Mouse (Mus musculus) spleen, adult 2 months (tissue): Measurements from ENCODE around the gene Gm20388. TPM values are rescaled to one million over a fixed set of nuclear protein-coding genes. Genes with fewer than 3 reads are reported as not detected.

Source experiments
- DNase-seq, 2 experiments: peaks; one replicate each; pipeline versions ENCODE4 v3.0.0 to v3.0.0-alpha.2; 2012 to 2021; ENCODE audit warnings: low spot score in 2 of 2, low read depth in 1 of 2
- H3K27ac ChIP-seq: fragments of 200-500 bp; 2 replicates; pipeline ENCODE4 v1.5.1; 2012; ENCODE audit warnings: low read length, inconsistent platforms; ENCODE audit not compliant: insufficient read depth
- H3K27me3 ChIP-seq: fragments of 200-500 bp; 2 replicates; pipeline ENCODE4 v1.6.1; 2012; ENCODE audit warnings: mild to moderate bottlenecking, moderate library complexity, low read length, inconsistent platforms; ENCODE audit not compliant: control insufficient read depth, insufficient read depth
- H3K36me3 ChIP-seq: fragments of 200-500 bp; 2 replicates; pipeline ENCODE4 v1.6.1; 2012; ENCODE audit warnings: mild to moderate bottlenecking, low read length, inconsistent platforms; ENCODE audit not compliant: control insufficient read depth, insufficient read depth
- H3K4me1 ChIP-seq: fragments of 200-500 bp; 2 replicates; pipeline ENCODE4 v1.6.1; 2011; ENCODE audit warnings: inconsistent platforms; ENCODE audit not compliant: control insufficient read depth, insufficient read depth, insufficient read length
- H3K4me3 ChIP-seq: fragments of 200-500 bp; 2 replicates; pipeline ENCODE4 v1.5.1; 2011; ENCODE audit warnings: mild to moderate bottlenecking, inconsistent platforms; ENCODE audit not compliant: insufficient read depth, insufficient read length; ENCODE audit errors: extremely low read depth
- CTCF ChIP-seq: fragments of 200-500 bp; IDR thresholded peaks from 2 replicates; pipeline ENCODE4 v1.5.1; 2011; ENCODE audit warnings: mild to moderate bottlenecking, inconsistent platforms; ENCODE audit not compliant: insufficient read depth, insufficient read length, insufficient replicate concordance; ENCODE audit errors: extremely low read depth
- POLR2A ChIP-seq: fragments of 200-500 bp; IDR thresholded peaks from 2 replicates; pipeline ENCODE4 v1.6.1; 2011; ENCODE audit warnings: low read depth, low read length, inconsistent platforms
- WGBS: fragments of 180-500 bp; shearing (Covaris S2); methylation state at CpG from one replicate; pipeline ENCODE4 v1.1.7; 2018; 5-methylcytosine and 5-hydroxymethylcytosine counted together
- polyA plus RNA-seq: library from polyadenylated mRNA; depleted of rRNA; stranded (reverse); fragments of >200 nt; gene quantifications from 2 replicates; pipeline ENCODE4 v1.2.3, GENCODE M21; 2012

The Gm20388 gene
- polyA plus RNA-seq, 1 experiment, result 26.1 TPM

GRCm38 (mm10) chr8:121419551-121419950, 1508.9 kb downstream of the Gm20388 start:
- H3K4me1 ChIP-seq, result no peaks in the 10 kb centered on the region
- no peak for DNase-seq
- WGBS, result 73% methylated on average over 2 of the region's 2 CpGs
- no peak for TF ChIP-seq CTCF
- no peak for TF ChIP-seq POLR2A
- no peak overlapping the region for H3K27ac ChIP-seq
- no peaks in the 10 kb centered on the region for H3K27me3 ChIP-seq
- no peak overlapping the region for H3K4me3 ChIP-seq
- no peaks in the 10 kb centered on the region for H3K36me3 ChIP-seq

DNA sequence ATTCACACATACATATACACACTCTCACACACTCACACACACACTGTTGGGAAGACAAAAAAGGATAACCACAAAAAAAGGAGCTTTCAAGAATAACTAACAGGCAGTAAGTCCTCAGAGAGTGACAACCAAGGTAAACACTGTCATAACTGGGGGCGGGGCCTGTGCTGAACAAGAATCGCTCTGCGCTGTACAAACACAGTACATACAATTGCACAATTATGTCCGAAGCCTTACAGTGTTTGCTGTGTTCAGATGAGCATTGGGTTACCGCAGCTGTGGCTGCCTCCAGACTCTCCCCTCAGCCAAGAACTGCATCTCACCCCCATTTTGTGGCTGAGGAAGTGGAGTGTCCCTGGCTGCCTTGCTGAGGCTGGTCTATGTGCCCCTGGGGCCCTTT, 1510.4 kb downstream of the Gm20388 start:
- Histone ChIP-seq H3K4me1 (no peaks in the 10 kb centered on the region), H3K4me3 (no peak overlapping the region), H3K36me3 (no peaks in the 10 kb centered on the region), H3K27me3 (no peaks in the 10 kb centered on the region), H3K27ac (no peak overlapping the region)
- 86% methylated on average over 5 of the region's 5 CpGs for WGBS
- TF ChIP-seq CTCF, result no peak
- TF ChIP-seq POLR2A, result no peak
- DNase-seq, result no peak

DNA sequence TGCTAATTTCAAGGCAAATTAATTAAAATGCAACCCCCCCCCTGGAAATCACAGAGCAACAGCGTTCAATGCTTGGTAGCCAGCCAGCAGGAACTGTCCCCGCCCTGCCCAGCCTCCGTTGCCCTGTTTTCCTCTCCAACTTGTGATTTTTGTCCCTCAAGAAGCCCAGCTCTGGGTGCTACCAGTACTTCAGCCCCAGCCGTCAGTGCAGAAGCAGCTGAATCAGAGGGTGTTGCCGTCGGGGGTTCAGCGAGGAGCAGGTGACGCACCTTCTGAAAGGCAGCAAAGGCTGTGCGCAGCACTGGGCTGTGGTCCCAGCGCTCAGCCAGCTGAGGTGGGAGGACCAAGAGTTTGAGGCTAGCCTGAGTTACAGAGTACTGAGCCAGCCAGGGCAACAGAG, 1513.4 kb downstream of the Gm20388 start:
- Histone ChIP-seq H3K27ac (no peak overlapping the region), H3K4me1 (no peaks in the 10 kb centered on the region), H3K27me3 (no peaks in the 10 kb centered on the region), H3K36me3 (no peaks in the 10 kb centered on the region), H3K4me3 (no peak overlapping the region)
- TF ChIP-seq CTCF (no peak), POLR2A (no peak)
- 94% methylated on average over 10 of the region's 10 CpGs for whole genome bisulfite sequencing
- DNase-seq, result no peak

- Histone ChIP-seq H3K27me3 (no peaks in the 10 kb centered on the region), H3K27ac (no peak overlapping the region), H3K4me1 (no peaks in the 10 kb centered on the region), H3K4me3 (no peak overlapping the region), H3K36me3 (no peaks in the 10 kb centered on the region)
- no peak for DNase-seq
- TF ChIP-seq CTCF (peak; percentile 28; the same call in 1 of the 2 replicates), POLR2A (no peak)
- WGBS, result 76% methylated on average over 14 of the region's 14 CpGs
Measured at GRCm38 (mm10) chr8:121424600-121424999, 1514.0 kb downstream of the Gm20388 start.

- TF ChIP-seq POLR2A (no peak), CTCF (no peak)
- WGBS, result 87% methylated on average over 8 of the region's 8 CpGs
- Histone ChIP-seq H3K27me3 (no peaks in the 10 kb centered on the region), H3K27ac (no peak overlapping the region), H3K36me3 (no peaks in the 10 kb centered on the region), H3K4me1 (no peaks in the 10 kb centered on the region), H3K4me3 (no peak overlapping the region)
- DNase-seq, result no peak
Measured at GRCm38 (mm10) chr8:121431499-121431898, 1520.9 kb downstream of the Gm20388 start.

DNA sequence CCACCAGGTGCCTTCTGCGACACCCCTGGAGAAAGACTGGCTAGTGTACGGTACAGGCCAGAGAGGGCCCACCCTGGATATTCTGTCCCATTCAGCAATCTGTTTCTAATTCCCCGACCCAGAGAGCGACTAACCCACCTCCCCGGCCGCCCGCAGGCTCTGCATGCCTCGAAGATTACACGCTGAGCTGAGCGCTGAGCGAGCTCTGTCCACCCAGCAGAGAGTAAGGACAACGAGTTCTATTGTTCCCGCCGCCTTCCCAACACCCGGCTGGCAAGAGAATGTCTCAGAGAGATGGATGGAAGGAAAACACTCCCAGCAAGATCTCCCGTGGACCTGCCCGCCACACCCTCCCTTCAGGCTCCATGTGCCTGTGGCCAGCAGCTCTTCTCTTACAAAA, 1522.8 kb downstream of the Gm20388 start:
- H3K27me3 ChIP-seq, result no peaks in the 10 kb centered on the region
- TF ChIP-seq CTCF (no peak), POLR2A (no peak)
- WGBS, result 71% methylated on average over 17 of the region's 17 CpGs

DNA sequence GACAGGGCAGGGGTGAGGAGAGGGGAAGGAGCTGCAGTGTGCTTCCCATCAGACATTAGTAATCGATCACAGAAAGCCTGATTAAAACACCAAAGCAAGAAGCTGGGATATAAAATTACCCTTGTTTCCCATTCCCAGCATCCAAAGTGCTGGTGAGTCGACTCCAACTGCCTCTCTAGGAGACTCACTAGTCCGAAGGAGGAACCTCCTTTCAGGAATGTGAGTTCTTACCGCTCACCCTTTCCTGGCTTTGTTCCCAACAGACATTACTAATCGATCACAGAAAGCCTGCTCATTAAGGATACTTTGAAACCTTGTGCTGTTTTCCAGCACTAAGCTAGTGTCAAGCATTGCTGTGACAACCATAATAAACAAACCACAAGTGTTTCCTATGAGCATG, 1526.0 kb downstream of the Gm20388 start:
- Histone ChIP-seq H3K4me3 (no peak overlapping the region), H3K27ac (no peak overlapping the region), H3K36me3 (no peaks in the 10 kb centered on the region), H3K27me3 (no peaks in the 10 kb centered on the region), H3K4me1 (peaks cover 4% of the 10 kb centered on the region; the same call in 1 of the 2 replicates)
- 42% methylated on average over 5 of the region's 5 CpGs for WGBS
- TF ChIP-seq POLR2A (no peak), CTCF (no peak)
- DNase-seq, result no peak

More for the DNA sequence above, 1522.8 kb downstream of the Gm20388 start:
- Histone ChIP-seq H3K27ac (no peak overlapping the region), H3K4me3 (no peak overlapping the region), H3K36me3 (no peaks in the 10 kb centered on the region), H3K4me1 (no peaks in the 10 kb centered on the region)
- DNase-seq, result no peak
